Mouse (Mus musculus): ENCODE data around the gene Pcmt1.

Pcmt1 gene

DNA sequence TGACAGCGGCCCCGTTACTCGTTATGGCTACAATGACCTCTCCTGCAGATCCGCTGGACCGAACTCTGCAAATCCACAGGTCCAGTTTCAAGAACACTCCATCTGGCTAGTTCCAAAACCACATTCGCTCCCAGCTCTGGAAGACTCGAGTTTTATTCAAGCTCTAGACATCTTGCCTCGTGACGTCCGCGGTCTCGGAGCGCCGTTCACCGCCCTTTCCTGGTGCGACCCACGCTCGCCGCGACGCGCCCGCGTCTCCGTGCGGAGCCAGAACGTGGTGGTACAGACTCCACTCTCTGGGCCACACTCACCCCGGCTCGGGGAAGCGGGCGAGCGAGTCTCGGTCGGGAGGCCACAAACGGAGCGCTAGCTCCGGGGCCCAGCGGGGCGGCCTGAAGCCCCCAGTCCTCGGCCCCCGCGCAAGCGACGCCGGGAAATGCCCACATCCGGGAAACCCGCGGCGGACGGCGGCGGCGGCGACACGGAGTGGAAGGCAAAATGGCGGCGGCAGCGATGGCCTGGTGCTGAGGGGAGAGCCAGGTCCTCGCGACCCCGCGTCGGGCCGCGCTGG, at the start of gene Pcmt1, which contains the start of gene Lats1:
Gene Pcmt1, minus strand, starts transcription at position 406 of the 571 bp plus-strand sequence.
Gene Lats1, plus strand, starts transcription at position 484 of the 571 bp plus-strand sequence.
- DNase-seq (ENCODE audit: low spot score in 2 of 2): peak; percentile 86 to 90

DNA sequence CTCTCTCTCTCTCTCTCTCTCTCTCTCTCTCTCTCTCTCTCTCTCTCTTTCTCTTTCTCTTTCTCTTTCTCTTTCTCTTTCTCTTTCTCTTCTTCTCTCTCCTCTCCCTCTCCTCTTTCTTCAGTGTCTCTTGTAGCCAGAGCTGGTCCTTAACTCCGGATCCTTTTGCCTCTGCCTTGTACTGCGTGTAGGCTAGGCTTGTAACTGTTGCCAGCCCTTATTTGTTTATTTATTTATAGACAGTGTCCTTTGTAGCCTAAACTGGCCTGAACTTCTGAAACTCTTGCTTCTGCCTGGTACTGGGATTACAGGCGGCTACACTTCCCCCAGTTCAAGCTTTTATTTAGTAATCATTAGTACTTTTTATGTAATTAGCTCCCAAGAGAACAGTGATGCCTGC, 46.1 kb upstream of the Pcmt1 start:
- no peak for DNase-seq (ENCODE audit: low spot score in 2 of 2)

DNA sequence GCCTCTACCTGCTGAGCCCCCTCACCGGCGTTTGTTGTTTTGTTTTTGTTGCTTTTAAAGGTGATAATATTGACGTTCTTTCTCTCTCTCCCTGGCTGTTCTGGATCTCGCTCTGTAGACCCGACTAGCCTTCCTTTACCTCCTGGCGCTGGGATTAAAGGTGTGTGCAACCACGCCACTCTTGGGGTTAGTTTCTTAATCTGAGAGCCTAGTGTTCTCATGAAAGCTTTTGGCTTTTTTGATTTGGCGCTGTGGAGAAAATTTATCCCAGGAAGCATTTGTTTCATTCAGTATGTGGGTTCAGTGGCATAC, 45.5 kb upstream of the Pcmt1 start:
- no peak for DNase-seq (ENCODE audit: low spot score in 2 of 2)

DNA sequence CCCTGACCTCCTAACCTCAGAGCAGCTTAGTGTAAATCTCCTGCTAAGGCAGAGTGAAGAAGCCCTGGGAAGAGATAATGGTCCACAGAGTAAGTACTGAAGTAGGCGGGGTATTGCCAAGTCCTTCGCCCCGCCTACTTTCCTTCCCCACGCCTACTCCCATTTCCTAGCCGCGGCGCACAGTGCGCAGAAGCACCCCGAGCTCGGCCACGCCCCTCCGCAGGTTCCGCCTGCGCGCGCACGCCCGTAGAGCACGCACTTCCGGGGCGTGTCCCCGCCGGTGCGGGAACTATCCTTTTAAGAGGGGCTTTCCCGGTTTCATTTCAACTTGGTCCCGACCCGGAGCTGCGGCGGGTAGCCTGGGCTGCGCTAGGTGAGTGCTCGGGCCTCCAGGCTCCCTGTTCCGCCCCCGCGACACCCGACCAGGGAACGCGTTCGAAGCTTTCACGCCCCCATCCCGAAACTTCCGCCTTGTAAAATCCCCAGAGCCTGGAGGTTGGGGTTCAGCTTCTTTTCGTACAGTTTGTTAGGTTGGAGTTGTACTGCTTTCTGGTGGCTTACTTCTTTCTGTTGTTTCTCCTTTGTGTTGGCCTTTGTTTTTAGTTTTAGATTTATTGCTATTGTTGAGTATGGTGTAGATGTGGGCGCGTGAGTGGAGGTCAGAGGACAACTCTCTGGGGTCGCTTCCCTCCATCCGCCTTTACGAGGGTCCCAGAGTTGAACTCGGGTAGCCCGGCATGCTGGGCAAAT, 45.0 kb upstream of the Pcmt1 start, which contains the start of gene Katna1:
Gene Katna1, plus strand, starts transcription at position 250 of the 750 bp plus-strand sequence.
- DNase-seq (ENCODE audit: low spot score in 2 of 2): peak; percentile 87 to 90

DNA sequence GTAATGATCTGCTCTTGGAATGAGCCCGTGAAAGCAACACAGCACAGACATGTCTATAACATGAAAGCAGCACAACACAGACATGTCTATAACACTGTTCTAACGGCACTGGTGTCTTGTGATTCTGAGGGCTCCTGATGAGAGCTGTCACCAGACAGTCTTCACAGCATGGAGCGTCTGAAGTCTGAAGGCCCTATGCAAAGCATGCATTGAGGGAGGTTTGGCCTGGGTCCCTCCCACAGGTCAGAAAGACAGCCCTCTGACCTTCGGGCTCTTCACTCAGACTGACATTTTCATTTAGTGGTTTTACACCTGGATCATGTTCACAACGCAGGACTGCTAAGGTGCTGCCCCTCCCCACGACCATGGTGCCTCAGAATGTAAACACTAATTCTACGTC, 34.1 kb upstream of the Pcmt1 start:
- DNase-seq (ENCODE audit: low spot score in 2 of 2): no peak

DNA sequence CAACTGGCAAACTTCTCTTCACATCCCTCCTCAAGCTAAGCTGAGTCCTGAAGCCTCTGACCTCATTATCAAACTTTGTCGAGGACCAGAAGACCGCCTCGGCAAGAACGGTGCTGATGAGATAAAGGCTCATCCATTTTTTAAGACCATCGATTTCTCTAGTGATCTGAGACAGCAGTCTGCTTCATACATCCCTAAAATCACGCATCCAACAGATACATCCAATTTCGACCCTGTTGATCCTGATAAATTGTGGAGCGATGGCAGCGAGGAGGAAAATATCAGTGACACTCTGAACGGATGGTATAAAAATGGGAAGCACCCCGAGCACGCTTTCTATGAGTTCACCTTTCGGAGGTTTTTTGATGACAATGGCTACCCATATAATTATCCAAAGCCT, 31.6 kb upstream of the Pcmt1 start:
- no peak for DNase-seq (ENCODE audit: low spot score in 2 of 2)

DNA sequence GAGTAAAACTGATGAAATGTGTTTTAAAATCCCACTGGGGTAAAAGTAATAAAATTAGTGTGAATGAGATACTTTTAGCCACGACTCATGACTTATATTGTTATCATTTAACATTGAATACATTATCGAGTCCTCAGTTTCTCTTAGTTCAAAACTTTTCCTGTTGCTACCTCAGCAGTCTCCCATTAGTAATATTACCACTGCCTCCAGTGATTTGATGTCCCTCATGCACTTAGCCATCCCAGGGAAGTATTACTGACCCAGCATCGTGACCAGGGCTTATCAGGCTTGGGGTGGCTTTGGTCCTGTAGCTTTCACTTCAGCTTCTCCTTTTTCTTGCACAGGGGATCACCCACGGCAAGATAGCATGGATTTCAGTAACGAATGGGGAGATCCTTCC, 29.2 kb upstream of the Pcmt1 start:
- no peak for DNase-seq (ENCODE audit: low spot score in 2 of 2)

DNA sequence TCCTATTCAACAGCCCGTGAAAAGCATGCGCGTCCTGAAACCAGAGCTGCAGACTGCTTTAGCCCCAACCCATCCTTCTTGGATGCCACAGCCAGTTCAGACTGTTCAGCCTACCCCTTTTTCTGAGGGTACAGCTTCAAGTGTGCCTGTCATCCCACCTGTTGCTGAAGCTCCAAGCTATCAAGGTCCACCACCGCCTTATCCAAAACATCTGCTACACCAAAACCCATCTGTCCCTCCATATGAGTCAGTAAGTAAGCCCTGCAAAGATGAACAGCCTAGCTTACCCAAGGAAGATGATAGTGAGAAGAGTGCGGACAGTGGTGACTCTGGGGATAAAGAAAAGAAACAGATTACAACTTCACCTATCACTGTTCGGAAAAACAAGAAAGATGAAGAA, 21.6 kb upstream of the Pcmt1 start:
- no peak for DNase-seq (ENCODE audit: low spot score in 2 of 2)

DNA sequence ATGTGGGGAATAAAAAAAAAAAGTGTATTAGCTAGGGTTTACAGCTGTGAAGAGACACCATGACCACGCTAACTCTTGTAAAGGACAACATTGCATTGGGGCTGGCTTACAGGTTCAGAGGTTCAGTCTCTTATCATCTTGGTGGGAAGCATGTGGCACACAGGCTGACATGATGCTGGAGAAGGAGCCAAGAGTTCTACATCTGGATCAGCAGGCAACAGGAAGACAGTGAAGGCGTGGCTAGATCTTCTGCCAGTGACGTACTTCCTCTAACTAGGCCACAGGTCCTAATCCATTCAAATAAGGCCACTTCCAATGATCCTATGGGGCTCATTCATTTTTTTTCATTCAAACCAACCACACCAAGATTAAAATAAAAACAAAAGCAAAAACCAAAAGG, 19.2 kb upstream of the Pcmt1 start:
- DNase-seq (ENCODE audit: low spot score in 2 of 2): no peak

DNA sequence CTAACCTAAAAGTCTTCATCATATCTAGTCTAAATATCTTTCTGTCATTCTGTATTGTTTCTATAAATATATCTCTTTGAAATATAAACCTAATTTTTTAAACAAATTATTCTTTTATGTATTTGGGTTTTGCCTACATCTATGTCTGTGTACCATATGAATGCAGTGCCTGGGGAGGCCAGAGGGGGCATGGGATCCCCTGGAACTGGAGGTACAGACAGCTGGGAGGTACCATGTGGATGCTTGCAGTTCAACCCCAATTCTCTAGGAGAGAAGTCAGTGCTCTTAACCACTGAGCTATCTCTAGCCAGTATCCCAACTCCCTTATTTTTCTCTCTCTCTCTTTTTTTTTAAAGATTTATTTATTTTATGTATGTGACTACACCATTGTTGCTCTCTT, 14.3 kb upstream of the Pcmt1 start:
- DNase-seq (ENCODE audit: low spot score in 2 of 2): no peak

DNA sequence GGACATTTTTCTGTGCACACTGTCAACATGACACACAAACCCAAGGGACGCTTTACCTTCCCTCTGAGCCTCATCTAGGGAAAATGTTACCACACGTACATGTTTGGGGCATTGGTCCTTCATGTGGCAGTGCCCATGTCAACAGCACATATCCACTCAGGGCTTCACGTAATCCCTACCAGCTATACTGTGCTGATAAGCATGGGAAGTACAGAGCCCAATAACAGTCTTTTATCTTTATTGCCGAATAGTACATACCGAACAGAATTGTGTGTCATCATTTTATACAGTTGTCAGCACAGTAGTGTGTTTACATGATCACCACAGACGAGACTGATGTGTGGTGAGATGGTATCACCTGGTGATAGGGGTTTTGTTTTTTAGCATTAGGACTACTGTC, 6.0 kb upstream of the Pcmt1 start:
- no peak for DNase-seq (ENCODE audit: low spot score in 2 of 2)

DNA sequence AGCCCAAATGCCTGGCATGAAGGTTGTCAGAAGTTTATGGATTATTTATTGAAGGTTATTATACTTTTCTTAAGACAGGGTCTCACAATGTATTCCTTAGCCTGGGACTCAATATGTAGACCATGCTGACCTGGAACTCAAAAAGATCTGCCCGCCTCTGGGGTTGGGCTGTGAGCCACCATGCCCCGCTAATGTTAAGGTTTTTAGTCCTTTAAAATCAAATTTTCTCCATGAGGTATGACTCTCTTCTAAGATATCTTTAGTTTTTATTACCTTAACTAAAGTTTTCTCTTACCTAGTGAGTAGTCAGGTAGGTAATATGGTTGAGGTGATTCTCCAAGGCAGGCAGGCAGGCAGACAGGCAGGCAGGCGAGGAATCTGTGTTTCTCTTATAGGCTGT, 1.3 kb upstream of the Pcmt1 start:
- no peak for DNase-seq (ENCODE audit: low spot score in 2 of 2)

DNA sequence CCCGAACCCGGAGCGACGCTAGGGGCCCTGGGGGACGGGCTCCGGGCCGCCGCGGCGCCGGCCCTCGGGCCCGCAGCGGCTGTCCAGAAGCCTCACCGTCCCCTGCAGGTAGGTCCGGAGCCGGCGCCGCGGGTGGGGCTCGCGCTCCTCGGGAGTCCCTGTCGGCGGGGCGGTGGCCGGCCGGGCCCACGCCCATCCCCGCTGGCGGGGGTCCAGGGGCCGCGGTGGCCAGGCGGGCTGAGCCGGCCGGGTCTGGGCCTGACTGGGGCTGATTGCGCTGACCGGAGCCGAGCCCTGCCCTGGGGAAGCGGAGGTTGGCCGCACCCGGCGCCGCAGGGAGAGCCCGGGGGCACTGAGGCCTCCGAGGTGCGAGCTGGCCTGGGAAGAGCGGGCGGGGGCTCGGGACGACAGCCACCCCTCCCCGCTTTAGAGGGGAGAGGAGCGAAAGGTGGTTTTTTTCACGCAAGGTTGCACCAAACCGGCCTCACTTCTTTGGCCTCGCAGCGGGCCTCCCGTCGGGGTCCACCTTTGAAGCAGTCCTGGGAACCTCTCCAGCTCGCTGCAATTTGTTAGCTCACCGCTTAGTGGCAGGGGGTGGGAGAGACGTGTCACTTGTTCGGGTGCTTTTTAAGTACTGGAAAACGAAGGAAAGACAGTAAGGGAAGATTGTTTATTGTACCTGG, 548 bp upstream of the Pcmt1 start:
- peak; percentile 39 to 40 for DNase-seq (ENCODE audit: low spot score in 2 of 2)

DNA sequence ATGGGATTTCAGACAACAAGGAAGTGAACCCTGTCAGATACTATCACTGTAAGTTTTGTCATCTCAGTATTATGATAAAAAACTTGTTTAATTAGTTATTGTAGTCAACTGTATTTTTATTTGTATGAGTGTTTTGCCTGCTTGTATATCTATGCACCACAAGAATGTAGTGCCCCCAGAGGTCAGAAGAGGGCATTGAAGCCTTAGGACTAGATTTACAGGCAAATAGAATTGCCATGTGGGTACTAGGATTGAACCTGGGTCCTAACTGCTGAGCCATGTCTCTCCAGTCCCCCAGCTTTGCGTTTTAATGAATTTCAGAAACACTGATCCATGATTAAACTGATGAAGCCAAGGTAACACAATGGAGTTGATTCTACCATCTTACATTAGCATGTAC, 7.3 kb downstream of the Pcmt1 start:
- DNase-seq (ENCODE audit: low spot score in 2 of 2): no peak

DNA sequence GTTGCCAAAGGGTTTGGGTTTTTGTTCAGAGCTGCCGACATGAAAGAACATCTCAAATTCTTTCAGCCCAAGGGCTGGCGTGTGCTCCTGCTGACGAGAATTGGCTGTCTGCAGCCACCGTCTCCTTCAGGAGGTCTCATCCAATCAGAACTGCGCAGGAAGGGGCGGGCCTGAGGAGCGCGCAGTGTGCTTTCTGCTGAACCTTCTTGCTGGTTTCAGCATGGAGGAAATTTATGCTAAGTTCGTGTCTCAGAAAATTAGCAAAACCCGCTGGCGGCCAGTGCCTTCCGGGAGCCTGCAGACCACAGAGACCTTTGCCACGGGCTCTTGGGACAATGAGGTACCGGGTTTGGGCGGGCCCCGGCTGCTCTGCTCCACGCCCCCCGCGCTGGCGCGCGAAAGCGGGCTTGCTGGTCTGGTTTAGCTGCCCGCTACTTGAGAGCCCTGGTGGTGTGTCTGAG, 13.6 kb downstream of the Pcmt1 start, which contains the start of gene Nup43:
Gene Nup43, plus strand, starts transcription at position 162 of the 461 bp plus-strand sequence.
- peak; percentile 91 to 92 for DNase-seq (ENCODE audit: low spot score in 2 of 2)

DNA sequence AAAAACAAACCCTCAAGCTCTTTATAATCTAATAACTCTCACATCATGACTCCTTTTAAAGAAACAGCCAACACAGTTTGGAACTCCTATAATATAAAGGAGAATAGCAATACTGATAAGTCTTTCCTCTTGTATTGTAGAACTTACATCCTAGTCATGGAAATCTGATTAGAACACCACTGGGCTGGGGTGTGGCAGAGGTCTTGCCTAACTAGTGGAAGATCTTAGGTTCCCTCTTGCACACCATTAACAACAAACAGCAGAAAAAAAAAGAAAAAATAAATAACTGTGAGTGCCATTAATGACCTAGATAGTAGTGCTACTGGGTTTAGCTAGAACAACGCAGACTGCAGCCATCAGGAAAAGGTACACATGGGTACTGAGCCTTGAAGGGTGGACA, 16.0 kb downstream of the Pcmt1 start:
- DNase-seq (ENCODE audit: low spot score in 2 of 2): no peak

DNA sequence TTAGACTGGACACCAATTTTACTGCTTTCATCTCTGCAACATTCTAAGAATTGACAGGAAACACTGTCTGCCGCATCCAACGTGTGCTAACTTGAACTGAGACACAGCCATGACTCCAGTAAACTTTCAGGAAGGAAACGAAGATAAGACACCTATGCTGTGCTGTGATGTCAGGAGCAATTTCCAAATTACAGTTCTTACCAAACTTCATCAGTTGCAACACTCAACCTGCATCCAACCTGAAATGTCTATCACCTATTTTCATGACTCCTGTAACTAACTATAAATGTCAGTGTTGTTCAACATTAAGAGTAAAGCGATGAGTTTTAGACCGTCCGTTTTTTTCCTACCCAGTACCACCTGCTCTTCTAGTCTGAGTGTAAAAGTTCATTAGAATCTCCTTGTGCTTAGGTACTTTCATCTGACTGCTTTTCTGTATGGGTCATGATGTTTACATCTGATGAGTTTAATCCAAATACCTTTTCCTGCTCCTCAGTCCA, 16.9 kb downstream of the Pcmt1 start:
- DNase-seq (ENCODE audit: low spot score in 2 of 2): no peak

DNA sequence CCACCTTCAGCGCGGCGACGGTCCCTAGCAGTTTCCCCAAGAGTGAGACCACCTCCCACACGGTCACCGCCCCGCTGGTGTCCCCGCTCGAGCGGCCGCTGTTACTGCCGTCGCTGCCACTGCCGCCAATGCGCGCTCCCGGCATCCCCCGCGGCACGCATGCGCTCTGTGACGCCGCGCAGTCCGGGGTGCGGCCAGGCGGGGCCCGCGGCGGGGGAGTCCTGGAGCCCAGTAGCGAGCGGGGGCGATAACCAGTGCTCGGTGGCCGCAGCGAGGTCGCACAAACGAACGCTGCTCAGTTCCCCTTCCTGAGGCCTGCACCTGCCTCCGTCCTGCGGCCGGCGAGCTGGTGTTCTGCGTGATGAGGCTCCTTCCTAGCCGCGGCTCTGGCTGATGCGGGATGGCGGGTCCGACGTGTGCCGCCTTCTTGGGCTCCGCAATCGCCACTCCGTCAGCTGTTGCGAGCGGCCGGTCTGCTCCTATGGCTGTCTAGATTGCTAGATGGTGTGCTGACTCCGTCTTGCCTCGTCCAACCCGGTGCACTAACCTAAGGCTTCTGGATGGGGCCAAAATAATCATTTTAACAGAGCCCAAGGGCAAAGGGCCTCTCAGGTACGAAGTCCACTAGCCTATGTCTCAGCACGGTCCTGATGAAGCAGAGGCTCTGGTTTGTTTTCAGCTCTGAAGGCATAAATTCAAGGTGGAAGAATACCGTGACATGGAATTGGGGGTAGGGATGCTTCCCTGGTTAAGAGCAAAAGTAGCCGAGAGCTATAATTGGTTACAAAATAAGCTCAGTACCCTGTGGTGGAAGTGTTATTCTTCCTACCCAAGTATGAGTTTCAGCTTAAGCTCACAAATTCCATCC, 17.5 kb downstream of the Pcmt1 start:
- peak; percentile 93 to 95 for DNase-seq (ENCODE audit: low spot score in 2 of 2)

DNA sequence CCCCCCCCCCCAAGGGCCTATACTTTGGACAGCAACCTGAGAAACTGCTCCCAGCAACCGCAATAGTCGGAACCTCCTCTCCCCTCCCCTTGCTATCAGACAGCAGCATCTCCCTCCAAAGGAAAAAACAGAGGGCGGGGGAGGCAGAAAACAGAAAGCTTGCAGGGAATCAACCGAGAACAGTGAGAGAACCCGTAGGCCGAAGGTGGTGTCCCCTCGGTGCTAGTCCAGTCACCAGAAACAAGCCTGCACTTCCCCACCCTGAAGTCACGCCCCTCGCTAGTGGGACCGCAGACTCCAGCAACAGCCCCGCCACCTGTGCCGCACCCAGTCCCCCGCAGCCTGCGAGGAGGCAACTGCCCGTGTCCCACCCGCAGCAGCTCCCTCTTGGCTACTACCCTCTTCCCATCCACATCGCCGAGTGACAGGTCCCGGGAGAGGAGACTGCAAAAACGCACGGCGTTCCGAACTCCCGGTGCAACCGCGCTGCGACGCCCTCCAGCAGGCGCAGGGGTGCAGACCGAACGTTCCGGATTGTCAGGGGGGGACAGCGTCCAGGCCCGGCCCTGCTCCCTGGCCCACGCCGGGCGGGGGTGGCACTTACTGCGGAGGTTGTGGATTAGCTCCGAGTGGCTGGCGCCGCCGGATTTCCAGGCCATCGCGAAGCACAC, 18.3 kb downstream of the Pcmt1 start:
- no peak for DNase-seq (ENCODE audit: low spot score in 2 of 2)

DNA sequence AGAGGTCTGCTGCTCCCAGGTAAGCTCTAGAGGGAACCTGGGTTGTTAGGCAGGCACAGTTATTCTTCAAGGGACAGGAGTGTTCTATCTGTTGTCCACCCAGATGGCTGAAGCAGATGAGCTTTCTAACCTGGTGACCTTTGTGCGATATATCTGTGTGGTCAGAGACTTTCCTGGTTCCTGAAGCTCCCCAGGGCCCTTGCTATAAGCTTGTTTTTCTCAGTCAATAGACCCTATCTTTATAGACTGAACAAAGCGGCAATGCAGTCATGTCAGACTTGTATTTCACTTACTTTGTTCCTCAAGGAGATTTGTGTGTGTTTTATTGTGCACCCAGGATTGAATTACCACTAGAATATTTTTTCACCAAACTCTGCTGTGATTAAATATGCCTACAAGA, 29.9 kb downstream of the Pcmt1 start:
- no peak for DNase-seq (ENCODE audit: low spot score in 2 of 2)

DNA sequence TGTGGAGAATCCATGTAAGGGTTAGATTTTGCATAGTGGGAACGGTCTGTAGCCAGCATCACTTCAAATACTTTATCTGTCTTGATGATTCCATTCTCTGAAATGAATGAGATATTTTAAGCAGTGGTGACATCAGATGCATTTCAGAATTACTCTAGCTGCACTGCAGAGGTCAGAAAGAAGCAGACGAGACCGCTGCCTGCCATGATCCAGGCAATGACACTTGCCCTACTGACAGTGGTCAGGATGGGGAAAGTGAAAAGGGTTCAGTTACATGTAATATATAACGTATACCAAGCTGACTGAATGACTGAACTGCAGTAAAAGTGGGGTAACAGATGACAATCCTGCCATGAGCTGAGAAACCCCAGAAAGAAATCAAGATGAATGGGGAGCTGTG, 31.9 kb downstream of the Pcmt1 start:
- no peak for DNase-seq (ENCODE audit: low spot score in 2 of 2)
